Mouse (Mus musculus) C2C12 (cell line): Measurements from ENCODE around the gene Ccdc181. TPM values are rescaled to one million over a fixed set of nuclear protein-coding genes. Genes with fewer than 3 reads are reported as not detected.

Source experiments
- H3K27me3 ChIP-seq: one replicate; pipeline ENCODE4 v1.6.1; 2011; ENCODE audit not compliant: control insufficient read depth, insufficient read depth, insufficient read length
- H3K36me3 ChIP-seq: one replicate; pipeline ENCODE4 v1.6.1; 2011; ENCODE audit not compliant: control insufficient read depth, insufficient read depth
- H3K4me3 ChIP-seq: one replicate; pipeline ENCODE4 v1.5.1; 2011; ENCODE audit warnings: mild to moderate bottlenecking, control low read depth; ENCODE audit not compliant: poor library complexity, insufficient read depth, severe bottlenecking
- H3K79me2 ChIP-seq: one replicate; pipeline ENCODE4 v1.6.1; 2011; ENCODE audit not compliant: control insufficient read depth, insufficient read depth
- H3K79me3 ChIP-seq: one replicate; pipeline ENCODE4 v1.6.1; 2011; ENCODE audit warnings: low read depth, control low read depth
- H3ac ChIP-seq: one replicate; pipeline ENCODE3; 2011; ENCODE audit warnings: low read depth; ENCODE audit not compliant: control insufficient read depth, insufficient read length
- CEBPB ChIP-seq: IDR thresholded peaks from one replicate; pipeline ENCODE4 v1.6.1; 2011; ENCODE audit warnings: low read depth, mild to moderate bottlenecking, control low read depth, moderate library complexity
- CTCF ChIP-seq: IDR thresholded peaks from one replicate; pipeline ENCODE4 v1.5.1; 2011; ENCODE audit not compliant: control insufficient read depth, insufficient read depth, insufficient read length
- FOSL1 ChIP-seq: IDR thresholded peaks from one replicate; pipeline ENCODE4 v1.8.0; 2011; ENCODE audit warnings: mild to moderate bottlenecking, low read length; ENCODE audit not compliant: poor library complexity, insufficient read depth, severe bottlenecking
- MAX ChIP-seq: IDR thresholded peaks from one replicate; pipeline ENCODE4 v1.6.1; 2011; ENCODE audit warnings: mild to moderate bottlenecking, control low read depth
- MYOD1 ChIP-seq: IDR thresholded peaks from one replicate; pipeline ENCODE4 v1.6.1; 2011; ENCODE audit warnings: low read depth; ENCODE audit not compliant: control insufficient read depth, insufficient read length
- MYOG ChIP-seq: IDR thresholded peaks from one replicate; pipeline ENCODE4 v1.6.1; 2011; ENCODE audit not compliant: control insufficient read depth, insufficient read length; ENCODE audit errors: extremely low read depth
- USF1 ChIP-seq: IDR thresholded peaks from one replicate; pipeline ENCODE4 v1.6.1; 2011; ENCODE audit warnings: low read depth, mild to moderate bottlenecking, control low read depth, moderate library complexity
- polyA plus RNA-seq: library from polyadenylated mRNA; unstranded; fragments of >200 nt; fragmentation: generic; extraction: Trizol; gene quantifications from one replicate; pipeline ENCODE4 v1.2.1, GENCODE M21; 2012; ENCODE audit warnings: missing spikeins

Ccdc181 gene
- polyA plus RNA-seq, 1 experiment: 1.7 TPM

GRCm38 (mm10) chr1:164307922-164308321 lies 32.5 kb downstream of the Ccdc181 start:
- no peak for TF ChIP-seq USF1
- TF ChIP-seq FOSL1: no peak
- no peak for TF ChIP-seq CEBPB
- TF ChIP-seq CTCF: no peak
- no peak for TF ChIP-seq MYOD1
- TF ChIP-seq MAX: no peak
- no peak for TF ChIP-seq MYOG
- Histone ChIP-seq H3K4me3 (peak overlapping the region; percentile 71), H3K79me3 (peaks cover 13% of the 10 kb centered on the region), H3K27me3 (no peaks in the 10 kb centered on the region), H3ac (peak overlapping the region; percentile 67), H3K36me3 (peaks cover 8% of the 10 kb centered on the region), H3K79me2 (peaks cover 39% of the 10 kb centered on the region)

GRCm38 (mm10) chr1:164314085-164314484 lies 38.7 kb downstream of the Ccdc181 start:
- no peak overlapping the region for H3ac ChIP-seq
- no peak overlapping the region for H3K4me3 ChIP-seq
- TF ChIP-seq MAX (no peak), USF1 (no peak), MYOG (no peak), MYOD1 (no peak), CTCF (no peak), CEBPB (no peak), FOSL1 (no peak)
- H3K36me3 ChIP-seq: peaks cover 11% of the 10 kb centered on the region
- H3K79me2 ChIP-seq: no peaks in the 10 kb centered on the region
- no peaks in the 10 kb centered on the region for H3K79me3 ChIP-seq
- no peaks in the 10 kb centered on the region for H3K27me3 ChIP-seq

GRCm38 (mm10) chr1:164315266-164315665 lies 39.9 kb downstream of the Ccdc181 start:
- no peak overlapping the region for H3K4me3 ChIP-seq
- no peaks in the 10 kb centered on the region for H3K79me3 ChIP-seq
- H3K79me2 ChIP-seq: no peaks in the 10 kb centered on the region
- no peaks in the 10 kb centered on the region for H3K27me3 ChIP-seq
- H3K36me3 ChIP-seq: peaks cover 11% of the 10 kb centered on the region
- no peak overlapping the region for H3ac ChIP-seq
- TF ChIP-seq USF1 (peak; percentile 80), CTCF (peak; percentile 15), FOSL1 (no peak), MYOD1 (no peak), CEBPB (no peak), MAX (no peak)

- H3ac ChIP-seq: no peak overlapping the region
- H3K4me3 ChIP-seq: no peak overlapping the region
- H3K79me2 ChIP-seq: no peaks in the 10 kb centered on the region
- no peaks in the 10 kb centered on the region for H3K27me3 ChIP-seq
- TF ChIP-seq MYOG (no peak), CTCF (peak; percentile 88)
- H3K36me3 ChIP-seq: peaks cover 11% of the 10 kb centered on the region
- H3K79me3 ChIP-seq: no peaks in the 10 kb centered on the region
Observed at GRCm38 (mm10) chr1:164316697-164317096, 41.3 kb downstream of the Ccdc181 start.

GRCm38 (mm10) chr1:164317261-164317660 lies 41.9 kb downstream of the Ccdc181 start:
- Histone ChIP-seq H3K36me3 (peaks cover 11% of the 10 kb centered on the region), H3ac (no peak overlapping the region), H3K27me3 (no peaks in the 10 kb centered on the region), H3K79me2 (no peaks in the 10 kb centered on the region), H3K79me3 (no peaks in the 10 kb centered on the region), H3K4me3 (no peak overlapping the region)
- TF ChIP-seq MYOG (no peak), FOSL1 (no peak), USF1 (no peak), MAX (no peak)

GRCm38 (mm10) chr1:164318474-164318873 lies 43.1 kb downstream of the Ccdc181 start:
- TF ChIP-seq MYOG: no peak
- TF ChIP-seq CEBPB: no peak
- TF ChIP-seq USF1: no peak
- TF ChIP-seq CTCF: no peak
- TF ChIP-seq MYOD1: no peak
- no peak overlapping the region for H3ac ChIP-seq
- no peaks in the 10 kb centered on the region for H3K79me3 ChIP-seq
- H3K36me3 ChIP-seq: peaks cover 11% of the 10 kb centered on the region
- no peaks in the 10 kb centered on the region for H3K79me2 ChIP-seq
- H3K27me3 ChIP-seq: no peaks in the 10 kb centered on the region
- H3K4me3 ChIP-seq: no peak overlapping the region
